Mouse (Mus musculus) bone marrow, adult 2 months (tissue): Measurements from ENCODE around the gene Hspa12a.

Source experiments
- CTCF ChIP-seq: fragments of 200-500 bp; IDR thresholded peaks from 2 replicates; pipeline ENCODE4 v1.5.1; 2011; ENCODE audit warnings: low read length, control low read depth; ENCODE audit not compliant: control insufficient read depth, insufficient read depth
- POLR2A ChIP-seq: fragments of 200-500 bp; IDR thresholded peaks from 2 replicates; pipeline ENCODE4 v1.6.1; 2011; ENCODE audit warnings: low read depth, mild to moderate bottlenecking, control low read depth, low read length, borderline replicate concordance; ENCODE audit not compliant: control insufficient read depth

GRCm38 (mm10) chr19:58974126-58974525, 30.7 kb upstream of the Hspa12a start:
- TF ChIP-seq POLR2A (no peak), CTCF (no peak)
